Mouse (Mus musculus) embryonic facial prominence, embryonic 15.5 days (tissue): ENCODE results near the gene Sox4. TPM values are rescaled to one million over a fixed set of nuclear protein-coding genes. Genes with fewer than 3 reads are reported as not detected.

Experiments
- ATAC-seq: fragments of 200-750 bp; cut with Nextera tagmentation; 2 replicates; pipeline ENCODE4 v1.8.0; 2017; ENCODE audit warnings: low read depth, moderate TSS enrichment; ENCODE audit not compliant: insufficient number of reproducible peaks, low FRiP score, low TSS enrichment
- H3K27ac ChIP-seq: fragments of 300-500 bp; sonication (generic); replicated peaks from 2 replicates; pipeline ENCODE4 v1.5.1; 2015; ENCODE audit warnings: mild to moderate bottlenecking, inconsistent platforms
- H3K27me3 ChIP-seq: fragments of 300-500 bp; sonication (generic); 2 replicates; pipeline ENCODE4 v1.6.1; 2015; ENCODE audit warnings: inconsistent platforms
- H3K36me3 ChIP-seq: fragments of 300-500 bp; sonication (generic); 2 replicates; pipeline ENCODE4 v1.6.1; 2015; ENCODE audit warnings: mild to moderate bottlenecking, inconsistent platforms
- H3K4me1 ChIP-seq: fragments of 300-500 bp; sonication (generic); 2 replicates; pipeline ENCODE4 v1.6.1; 2015; ENCODE audit warnings: inconsistent platforms
- H3K4me2 ChIP-seq: fragments of 300-500 bp; sonication (generic); replicated peaks from 2 replicates; pipeline ENCODE4 v1.6.1; 2015; ENCODE audit warnings: mild to moderate bottlenecking, inconsistent platforms
- H3K4me3 ChIP-seq: fragments of 300-500 bp; sonication (generic); replicated peaks from 2 replicates; pipeline ENCODE4 v1.5.1; 2015; ENCODE audit warnings: mild to moderate bottlenecking, inconsistent platforms
- H3K9ac ChIP-seq: fragments of 300-500 bp; sonication (generic); 2 replicates; pipeline ENCODE4 v1.6.1; 2015; ENCODE audit warnings: inconsistent platforms
- H3K9me3 ChIP-seq: fragments of 300-500 bp; sonication (generic); replicated peaks from 2 replicates; pipeline ENCODE4 v1.6.1; 2016; ENCODE audit warnings: inconsistent platforms
- whole genome bisulfite sequencing: fragments of 180-500 bp; shearing (Covaris S2); methylation state at CpG from one replicate; pipeline ENCODE4 v1.1.7; 2015; 5-methylcytosine and 5-hydroxymethylcytosine counted together
- polyA plus RNA-seq: library from polyadenylated mRNA; unstranded; fragments of >200 nt; fragmentation: Nextera tagmentation; extraction: Ambion mirVana; gene quantifications from 2 replicates; pipeline ENCODE4 v1.2.1, GENCODE M21; 2015

The Sox4 gene
- polyA plus RNA-seq: 56.7 and 58.5 TPM in 2 replicates

- no peaks in the 10 kb centered on the region for H3K27me3 ChIP-seq
- peaks cover 1% of the 10 kb centered on the region for H3K4me1 ChIP-seq
- peak within 1 kb of the TSS; percentile 58 for H3K4me2 ChIP-seq
- no peaks in the 10 kb centered on the region for H3K9me3 ChIP-seq
- H3K4me3 ChIP-seq: peak within 1 kb of the TSS; percentile 89
- under 1% methylated on average over 19 of the region's 19 CpGs for WGBS
- H3K36me3 ChIP-seq: no peaks in the 10 kb centered on the region
- H3K27ac ChIP-seq: peak within 1 kb of the TSS; percentile 98
- peak; percentile 90 for ATAC-seq
- peak within 1 kb of the TSS; percentile 97 for H3K9ac ChIP-seq
Observed at GRCm38 (mm10) chr13:28953581-28953991, at the start of gene Sox4. Sox4 (minus strand) TSS chr13:28953713.

- 62% methylated on average over 7 of the region's 7 CpGs for WGBS
- Histone ChIP-seq H3K4me1 (no peaks in the 10 kb centered on the region), H3K27me3 (no peaks in the 10 kb centered on the region), H3K9me3 (no peaks in the 10 kb centered on the region), H3K9ac (no peak overlapping the region), H3K4me3 (no peak overlapping the region), H3K27ac (no peak overlapping the region), H3K4me2 (no peak overlapping the region), H3K36me3 (no peaks in the 10 kb centered on the region)
- ATAC-seq: no peak
Observed at GRCm38 (mm10) chr13:28991899-28992664, 38.6 kb upstream of the Sox4 start.

GRCm38 (mm10) chr13:28988751-28989703 is 35.5 kb upstream of the Sox4 start:
- H3K4me3 ChIP-seq: no peak overlapping the region
- H3K4me1 ChIP-seq: no peaks in the 10 kb centered on the region
- H3K27ac ChIP-seq: no peak overlapping the region
- H3K9me3 ChIP-seq: no peaks in the 10 kb centered on the region
- no peak overlapping the region for H3K9ac ChIP-seq
- no peak overlapping the region for H3K4me2 ChIP-seq
- WGBS: 37% methylated on average over 16 of the region's 16 CpGs
- no peak for ATAC-seq
- H3K27me3 ChIP-seq: no peaks in the 10 kb centered on the region
- no peaks in the 10 kb centered on the region for H3K36me3 ChIP-seq

GRCm38 (mm10) chr13:28980681-28981080 is 27.2 kb upstream of the Sox4 start:
- H3K9me3 ChIP-seq: 0 out of 2 replicates have a peak, but pooled peaks cover 3% of the 10 kb centered on the region
- no peaks in the 10 kb centered on the region for H3K4me1 ChIP-seq
- no peak overlapping the region for H3K4me3 ChIP-seq
- no peak overlapping the region for H3K4me2 ChIP-seq
- H3K36me3 ChIP-seq: no peaks in the 10 kb centered on the region
- no peak for ATAC-seq
- H3K9ac ChIP-seq: no peak overlapping the region
- no peaks in the 10 kb centered on the region for H3K27me3 ChIP-seq
- WGBS: 43% methylated on average over 4 of the region's 4 CpGs
- no peak overlapping the region for H3K27ac ChIP-seq

- Histone ChIP-seq H3K27me3 (no peaks in the 10 kb centered on the region), H3K4me2 (no peak overlapping the region), H3K4me3 (no peak overlapping the region), H3K9ac (no peak overlapping the region), H3K9me3 (0 out of 2 replicates have a peak, but pooled peaks cover 3% of the 10 kb centered on the region), H3K4me1 (no peaks in the 10 kb centered on the region), H3K36me3 (no peaks in the 10 kb centered on the region), H3K27ac (no peak overlapping the region)
- 89% methylated on average over 4 of the region's 4 CpGs for WGBS
- no peak for ATAC-seq
Observed at GRCm38 (mm10) chr13:28975011-28975410, 21.5 kb upstream of the Sox4 start.

- H3K36me3 ChIP-seq: no peaks in the 10 kb centered on the region
- H3K9me3 ChIP-seq: 0 out of 2 replicates have a peak, but pooled peaks cover 3% of the 10 kb centered on the region
- H3K9ac ChIP-seq: no peak overlapping the region
- H3K4me1 ChIP-seq: no peaks in the 10 kb centered on the region
- 74% methylated on average over 5 of the region's 5 CpGs for WGBS
- no peak for ATAC-seq
- H3K27ac ChIP-seq: no peak overlapping the region
- H3K4me3 ChIP-seq: no peak overlapping the region
- no peak overlapping the region for H3K4me2 ChIP-seq
- H3K27me3 ChIP-seq: no peaks in the 10 kb centered on the region
Observed at GRCm38 (mm10) chr13:28974597-28974996, 21.1 kb upstream of the Sox4 start.

GRCm38 (mm10) chr13:28960916-28961315 is 7.4 kb upstream of the Sox4 start:
- H3K9me3 ChIP-seq: 0 out of 2 replicates have a peak, but pooled peaks cover 4% of the 10 kb centered on the region
- WGBS: 95% methylated on average over 8 of the region's 8 CpGs
- H3K4me1 ChIP-seq: peaks cover 6% of the 10 kb centered on the region
- H3K9ac ChIP-seq: no peak overlapping the region
- H3K4me2 ChIP-seq: no peak overlapping the region
- H3K27ac ChIP-seq: no peak overlapping the region
- no peak overlapping the region for H3K4me3 ChIP-seq
- no peak for ATAC-seq
- H3K27me3 ChIP-seq: no peaks in the 10 kb centered on the region
- no peaks in the 10 kb centered on the region for H3K36me3 ChIP-seq

- Histone ChIP-seq H3K4me3 (peak overlapping the region; percentile 55), H3K27me3 (no peaks in the 10 kb centered on the region), H3K9ac (peak overlapping the region; percentile 57), H3K4me2 (peak overlapping the region; percentile 97), H3K4me1 (peaks cover 6% of the 10 kb centered on the region), H3K36me3 (no peaks in the 10 kb centered on the region), H3K9me3 (0 out of 2 replicates have a peak, but pooled peaks cover 4% of the 10 kb centered on the region), H3K27ac (peak overlapping the region; percentile 93)
- peak; percentile 79 for ATAC-seq
- 2% methylated on average over 30 of the region's 31 CpGs for WGBS
Observed at GRCm38 (mm10) chr13:28959458-28959978, 6.0 kb upstream of the Sox4 start.

- Histone ChIP-seq H3K9ac (peak overlapping the region; percentile 57), H3K4me1 (peaks cover 6% of the 10 kb centered on the region), H3K27me3 (no peaks in the 10 kb centered on the region), H3K27ac (peak overlapping the region; percentile 93), H3K9me3 (0 out of 2 replicates have a peak, but pooled peaks cover 4% of the 10 kb centered on the region), H3K4me2 (peak overlapping the region; percentile 97), H3K4me3 (peak overlapping the region; percentile 55), H3K36me3 (no peaks in the 10 kb centered on the region)
- under 1% methylated on average over 17 of the region's 17 CpGs for WGBS
- ATAC-seq: no peak
Observed at GRCm38 (mm10) chr13:28959068-28959440, 5.5 kb upstream of the Sox4 start.

GRCm38 (mm10) chr13:28958211-28959067 is 4.9 kb upstream of the Sox4 start:
- Histone ChIP-seq H3K27me3 (no peaks in the 10 kb centered on the region), H3K4me1 (peaks cover 6% of the 10 kb centered on the region), H3K9ac (peak overlapping the region; percentile 57), H3K27ac (peak overlapping the region; percentile 93), H3K9me3 (0 out of 2 replicates have a peak, but pooled peaks cover 4% of the 10 kb centered on the region), H3K36me3 (no peaks in the 10 kb centered on the region), H3K4me3 (peak overlapping the region; percentile 55), H3K4me2 (peak overlapping the region; percentile 97)
- under 1% methylated on average over 54 of the region's 54 CpGs for WGBS
- peak; percentile 75 for ATAC-seq
